Mouse (Mus musculus): Measurements from ENCODE around the gene Map4k1.

DNA sequence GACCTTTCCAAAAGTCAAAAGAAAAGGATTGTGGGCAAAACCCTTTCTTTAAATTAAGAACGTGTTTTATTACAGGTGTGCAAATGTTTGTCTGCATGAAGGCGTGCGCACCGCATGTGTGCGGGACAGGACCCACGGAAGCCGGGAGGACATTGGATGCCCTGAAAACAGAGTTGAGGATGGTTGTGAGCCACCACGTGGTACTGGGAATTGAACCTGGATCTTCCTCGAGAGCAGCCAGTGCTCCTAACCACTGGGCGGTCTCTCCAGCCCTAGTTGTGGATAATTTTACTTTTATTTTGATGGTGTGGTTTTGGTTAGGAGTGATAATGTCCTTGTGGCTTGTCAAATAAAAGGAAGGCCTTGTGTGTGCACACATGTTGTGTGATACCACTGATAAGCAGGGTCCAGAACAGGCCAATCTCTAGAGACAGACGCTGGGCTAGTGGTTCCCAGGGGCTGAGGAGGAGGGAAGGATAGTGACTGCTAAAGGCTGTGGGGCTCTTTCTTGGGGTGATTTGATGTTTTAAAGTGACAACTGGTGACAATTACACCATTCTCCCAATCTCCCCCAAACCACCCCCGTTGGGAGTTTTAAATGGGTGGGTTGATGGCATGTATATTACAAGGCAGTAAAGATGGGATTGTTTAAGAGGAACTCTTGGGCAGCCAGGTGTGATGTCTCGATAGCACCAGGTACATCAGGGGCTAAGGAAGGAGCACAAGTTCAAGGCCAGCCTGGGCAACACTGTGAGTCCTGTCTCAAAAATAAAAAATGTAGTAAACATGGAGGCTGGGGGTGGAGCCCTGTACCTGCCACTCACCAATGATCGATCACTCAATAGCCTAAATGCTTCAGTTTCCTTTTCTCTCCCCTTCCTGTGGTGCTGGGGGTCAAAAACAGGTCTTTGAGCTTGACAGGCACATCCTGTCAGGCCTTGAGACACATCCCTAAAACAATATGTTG is 48.1 kb downstream of the Map4k1 start:
- no peak for TF ChIP-seq GATA1 (IDR thresholded peaks at IDR 0.05; ENCODE audit: borderline replicate concordance, low read length)
- TF ChIP-seq CTCF (IDR thresholded peaks at IDR 0.05; ENCODE audit: low read depth, low read length) = no peak
- TF ChIP-seq POLR2AphosphoS5 (IDR thresholded peaks at IDR 0.05; ENCODE audit: insufficient replicate concordance, low read depth, low read length) = no peak
- TF ChIP-seq GATA2 (IDR thresholded peaks at IDR 0.05; ENCODE audit: borderline replicate concordance, low read depth, low read length) = peak; percentile 42; the same call in 1 of the 2 replicates
- TF ChIP-seq TAL1 (conservative IDR thresholded peaks at IDR 0.05; ENCODE audit: low read depth, low read length) = peak; percentile 94

Measured in G1E (cell line).